Mouse (Mus musculus): ENCODE measurements around the gene Fuom. TPM values are rescaled to one million over a fixed set of nuclear protein-coding genes. Genes with fewer than 3 reads are reported as not detected.

Gene Fuom
- polyA plus RNA-seq, 2 experiments = 28.3 to 30.3 TPM

GRCm38 (mm10) chr7:140082242-140082678 is 20.0 kb downstream of the Fuom start, which contains the start of gene Caly:
Gene Caly, minus strand, starts transcription at chr7:140082548.
- Histone ChIP-seq H3K9me3 (ENCODE audit: control insufficient read depth, low read length) (no peaks in the 10 kb centered on the region), H3K27me3 (ENCODE audit: control insufficient read depth, insufficient read depth, low read length) (peaks cover 24% of the 10 kb centered on the region), H3K4me1 (ENCODE audit: control insufficient read depth, insufficient read depth, low read length) (no peaks in the 10 kb centered on the region), H3K36me3 (ENCODE audit: control insufficient read depth, insufficient read depth, low read length) (no peaks in the 10 kb centered on the region), H3K4me2 (replicated peaks; ENCODE audit: low read depth, low read length, severe bottlenecking) (no peak within 1 kb of the TSS), H3K27ac (replicated peaks; ENCODE audit: low read depth, low read length) (no peak within 1 kb of the TSS), H3K4me3 (replicated peaks; ENCODE audit: low read length) (no peak within 1 kb of the TSS), H3K9ac (ENCODE audit: low read depth, low read length, severe bottlenecking) (no peak within 1 kb of the TSS)
- ATAC-seq (ENCODE audit: low FRiP score, low read depth) (peak; percentile 58; the same call in 1 of the 2 replicates), DNase-seq (ENCODE audit: low spot score) (peak; percentile 32)
- no peak for TF ChIP-seq POLR2A (IDR thresholded peaks at IDR 0.05; ENCODE audit: borderline replicate concordance, extremely low read depth, insufficient read depth, insufficient read length)
- 11% methylated on average over 18 of the region's 18 CpGs for WGBS

DNA sequence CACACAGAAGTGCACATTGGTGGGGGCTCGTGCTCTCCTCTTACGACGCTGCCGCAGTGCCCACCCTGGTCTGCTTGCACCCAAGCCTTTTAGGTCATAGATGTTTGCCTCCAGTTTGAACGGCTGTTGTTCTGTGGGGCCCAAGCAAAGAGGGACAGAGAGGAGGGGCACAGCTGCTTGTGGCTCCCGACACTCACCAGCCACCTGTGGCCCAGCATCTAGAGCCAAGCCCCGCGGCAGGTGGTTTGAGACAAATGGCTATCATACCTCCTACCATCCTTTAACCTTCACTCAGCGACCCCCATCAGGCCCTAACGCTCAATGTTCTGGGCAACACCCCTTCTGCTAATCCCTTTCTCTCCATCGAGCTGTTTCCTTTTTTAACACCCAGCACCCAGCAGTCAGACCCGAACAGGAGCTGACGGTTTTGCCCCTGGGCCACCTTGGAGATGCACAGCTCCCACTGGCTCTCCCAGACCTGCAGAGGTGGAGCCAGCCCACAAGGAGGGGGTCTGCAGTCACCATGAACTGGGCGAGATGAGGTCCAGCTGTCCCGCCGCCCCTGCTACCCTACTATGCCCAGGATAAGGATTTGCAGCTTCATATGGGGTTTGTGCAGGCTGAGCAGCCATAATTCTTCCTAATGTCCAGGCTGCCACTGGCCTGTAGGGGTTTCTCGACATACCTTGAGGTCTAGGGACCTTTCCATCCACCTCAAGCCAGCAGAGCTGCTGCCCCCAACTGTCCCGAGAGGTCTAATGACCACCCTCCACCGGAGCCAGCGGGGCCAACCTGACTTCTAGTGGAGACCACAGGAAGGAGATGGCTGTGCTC is 20.6 kb downstream of the Fuom start:
- Histone ChIP-seq H3K9me3 (ENCODE audit: control insufficient read depth, low read length) (no peaks in the 10 kb centered on the region), H3K36me3 (ENCODE audit: control insufficient read depth, insufficient read depth, low read length) (no peaks in the 10 kb centered on the region), H3K9ac (ENCODE audit: low read depth, low read length, severe bottlenecking) (no peak overlapping the region), H3K27ac (replicated peaks; ENCODE audit: low read depth, low read length) (no peak overlapping the region), H3K4me2 (replicated peaks; ENCODE audit: low read depth, low read length, severe bottlenecking) (no peak overlapping the region), H3K4me1 (ENCODE audit: control insufficient read depth, insufficient read depth, low read length) (no peaks in the 10 kb centered on the region), H3K4me3 (replicated peaks; ENCODE audit: low read length) (no peak overlapping the region), H3K27me3 (ENCODE audit: control insufficient read depth, insufficient read depth, low read length) (peaks cover 24% of the 10 kb centered on the region)
- 22% methylated on average over 20 of the region's 20 CpGs for WGBS
- no peak for ATAC-seq (ENCODE audit: low FRiP score, low read depth)
- no peak for DNase-seq (ENCODE audit: low spot score)
- no peak for TF ChIP-seq POLR2A (IDR thresholded peaks at IDR 0.05; ENCODE audit: borderline replicate concordance, extremely low read depth, insufficient read depth, insufficient read length)

- Histone ChIP-seq H3K9ac (ENCODE audit: low read depth, low read length, severe bottlenecking) (peak overlapping the region; percentile 25; the same call in 1 of the 2 replicates), H3K27me3 (ENCODE audit: control insufficient read depth, insufficient read depth, low read length) (peaks cover 24% of the 10 kb centered on the region), H3K36me3 (ENCODE audit: control insufficient read depth, insufficient read depth, low read length) (no peaks in the 10 kb centered on the region), H3K27ac (replicated peaks; ENCODE audit: low read depth, low read length) (no peak overlapping the region), H3K4me2 (replicated peaks; ENCODE audit: low read depth, low read length, severe bottlenecking) (peak overlapping the region; percentile 46), H3K9me3 (ENCODE audit: control insufficient read depth, low read length) (no peaks in the 10 kb centered on the region), H3K4me1 (ENCODE audit: control insufficient read depth, insufficient read depth, low read length) (no peaks in the 10 kb centered on the region), H3K4me3 (replicated peaks; ENCODE audit: low read length) (peak overlapping the region; percentile 27)
- peak; percentile 82 for ATAC-seq (ENCODE audit: low FRiP score, low read depth)
- no peak for TF ChIP-seq POLR2A (IDR thresholded peaks at IDR 0.05; ENCODE audit: borderline replicate concordance, extremely low read depth, insufficient read depth, insufficient read length)
- 3% methylated on average over 24 of the region's 24 CpGs for WGBS
- DNase-seq (ENCODE audit: low spot score) = peak; percentile 81
These were observed 21.6 kb downstream of the Fuom start for GRCm38 (mm10) chr7:140080503-140081156.

- DNase-seq (ENCODE audit: low spot score) = peak; percentile 54
- H3K9ac ChIP-seq (ENCODE audit: low read depth, low read length, severe bottlenecking) = no peak overlapping the region
- H3K4me1 ChIP-seq (ENCODE audit: control insufficient read depth, insufficient read depth, low read length) = no peaks in the 10 kb centered on the region
- no peaks in the 10 kb centered on the region for H3K36me3 ChIP-seq (ENCODE audit: control insufficient read depth, insufficient read depth, low read length)
- no peak for TF ChIP-seq POLR2A (IDR thresholded peaks at IDR 0.05; ENCODE audit: borderline replicate concordance, extremely low read depth, insufficient read depth, insufficient read length)
- no peak overlapping the region for H3K4me2 ChIP-seq (replicated peaks; ENCODE audit: low read depth, low read length, severe bottlenecking)
- H3K27ac ChIP-seq (replicated peaks; ENCODE audit: low read depth, low read length) = no peak overlapping the region
- 6% methylated on average over 5 of the region's 5 CpGs for WGBS
- H3K4me3 ChIP-seq (replicated peaks; ENCODE audit: low read length) = no peak overlapping the region
- peaks cover 24% of the 10 kb centered on the region for H3K27me3 ChIP-seq (ENCODE audit: control insufficient read depth, insufficient read depth, low read length)
- H3K9me3 ChIP-seq (ENCODE audit: control insufficient read depth, low read length) = no peaks in the 10 kb centered on the region
- no peak for ATAC-seq (ENCODE audit: low FRiP score, low read depth)
These were observed 23.5 kb downstream of the Fuom start for GRCm38 (mm10) chr7:140078711-140079110.

GRCm38 (mm10) chr7:140077698-140078097 is 24.5 kb downstream of the Fuom start:
- no peak overlapping the region for H3K9ac ChIP-seq (ENCODE audit: low read depth, low read length, severe bottlenecking)
- no peak for TF ChIP-seq POLR2A (IDR thresholded peaks at IDR 0.05; ENCODE audit: borderline replicate concordance, extremely low read depth, insufficient read depth, insufficient read length)
- no peak overlapping the region for H3K4me3 ChIP-seq (replicated peaks; ENCODE audit: low read length)
- no peak for DNase-seq (ENCODE audit: low spot score)
- no peaks in the 10 kb centered on the region for H3K36me3 ChIP-seq (ENCODE audit: control insufficient read depth, insufficient read depth, low read length)
- H3K27me3 ChIP-seq (ENCODE audit: control insufficient read depth, insufficient read depth, low read length) = peaks cover 24% of the 10 kb centered on the region
- H3K4me2 ChIP-seq (replicated peaks; ENCODE audit: low read depth, low read length, severe bottlenecking) = no peak overlapping the region
- no peak overlapping the region for H3K27ac ChIP-seq (replicated peaks; ENCODE audit: low read depth, low read length)
- H3K9me3 ChIP-seq (ENCODE audit: control insufficient read depth, low read length) = no peaks in the 10 kb centered on the region
- 65% methylated on average over 6 of the region's 6 CpGs for WGBS
- H3K4me1 ChIP-seq (ENCODE audit: control insufficient read depth, insufficient read depth, low read length) = no peaks in the 10 kb centered on the region
- ATAC-seq (ENCODE audit: low FRiP score, low read depth) = no peak

Measured in limb, embryonic 14.5 days (tissue).